Mouse (Mus musculus) E14TG2a.4 (cell line): ENCODE measurements around the gene Ms4a4d.
"Not testable (repeated sequence)": the region's sequence is repeated elsewhere in the genome, so short reads cannot be mapped to it uniquely, and the experiment has no call there.

ENCODE experiments used
- CTCF ChIP-seq: conservative IDR thresholded peaks from 2 replicates; pipeline ENCODE4 v1.5.1; 2014; ENCODE audit warnings: low read length
- NANOG ChIP-seq: IDR thresholded peaks from 2 replicates; pipeline ENCODE4 v1.6.1; 2014; ENCODE audit warnings: borderline replicate concordance, low read length, mixed read lengths

- TF ChIP-seq CTCF, NANOG: not testable (repeated sequence)
Measured at GRCm38 (mm10) chr19:11540166-11540821, 3.7 kb downstream of the Ms4a4d start.
